Mouse (Mus musculus) lung, postnatal 14 days (tissue): ENCODE data around the gene Slc50a1.
A peak's percentile ranks its signal among the peaks of the same experiment; 100 is the strongest.

Experiments used
- DNase-seq: peaks from one replicate; pipeline ENCODE4 v3.0.0; 2021

Slc50a1 gene

GRCm38 (mm10) chr3:89270051-89270755 lies at the start of gene Slc50a1:
Gene Slc50a1, minus strand, starts transcription at chr3:89270570.
- DNase-seq: peak; percentile 91

- no peak for DNase-seq
These were observed 49.4 kb upstream of the Slc50a1 start for GRCm38 (mm10) chr3:89319591-89320350.

DNA sequence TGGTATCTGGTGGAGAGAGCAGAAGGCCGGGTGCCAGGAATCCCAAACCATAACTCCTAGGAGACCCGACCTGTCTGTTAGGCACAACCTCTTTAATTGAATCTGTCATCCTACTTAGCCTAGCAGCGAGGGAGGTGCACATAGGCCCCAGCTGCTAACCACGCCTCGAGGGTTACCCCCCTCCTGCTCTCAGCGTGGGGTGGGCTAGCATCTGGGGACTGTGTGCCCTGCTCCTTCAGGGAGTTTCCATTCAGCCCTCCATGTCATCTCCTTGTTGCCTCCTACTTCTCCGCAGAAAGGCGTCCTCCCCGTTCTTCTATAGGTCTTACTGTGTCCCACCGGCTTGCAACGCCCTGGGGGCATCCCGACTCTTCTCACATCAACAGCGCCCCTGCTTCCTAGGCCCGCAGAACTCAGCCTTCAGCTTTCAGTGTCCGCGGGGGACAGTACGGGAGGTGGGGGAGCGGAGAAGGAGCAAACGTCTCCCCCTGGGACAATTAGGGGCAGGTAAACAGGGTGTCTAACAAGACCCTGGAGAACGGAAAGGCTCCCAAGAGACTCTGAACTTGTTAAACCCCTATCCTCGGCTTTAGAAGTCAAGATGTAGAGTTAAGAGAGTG lies 48.7 kb upstream of the Slc50a1 start:
- no peak for DNase-seq

DNA sequence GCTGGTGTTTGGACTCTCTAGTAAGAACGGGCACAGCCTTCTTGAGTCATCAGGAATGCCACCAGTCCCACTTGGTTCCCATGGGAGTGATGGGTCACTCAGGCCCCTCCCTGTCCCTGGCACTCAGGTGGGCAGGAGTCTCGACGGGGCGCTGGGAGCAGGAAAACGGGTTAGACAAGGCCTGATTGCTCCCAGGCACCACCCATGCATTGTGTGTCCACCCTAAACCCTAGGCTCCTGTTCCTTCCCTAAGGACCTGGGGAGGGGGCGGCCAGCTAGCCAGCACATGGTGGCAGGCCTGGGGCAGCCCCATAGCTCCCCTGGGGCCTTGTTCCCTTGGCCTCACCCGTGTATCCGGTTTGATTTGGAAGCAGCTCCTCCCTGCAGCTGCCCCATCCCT lies 47.9 kb upstream of the Slc50a1 start:
- DNase-seq: no peak

- no peak for DNase-seq
These were observed 46.9 kb upstream of the Slc50a1 start for GRCm38 (mm10) chr3:89317246-89317645.

DNA sequence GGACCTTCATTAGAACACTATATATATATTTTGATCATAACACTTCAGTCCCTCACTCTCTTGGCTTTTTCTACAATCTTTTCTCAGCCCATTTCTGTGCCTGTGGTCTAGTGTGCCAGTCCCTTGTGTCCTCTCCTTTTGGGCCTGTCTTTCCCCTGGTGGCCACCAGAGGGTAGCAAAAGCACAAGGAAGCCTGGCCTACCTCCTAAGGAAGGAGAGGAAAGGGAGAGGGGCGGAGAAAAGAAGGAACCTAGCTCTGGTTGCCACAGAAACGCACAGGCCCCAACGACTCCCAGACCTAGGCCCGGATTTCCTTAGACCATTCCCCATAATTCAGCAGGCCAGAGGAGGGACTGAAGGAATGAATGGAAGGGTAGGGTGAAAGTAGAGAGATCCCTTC lies 46.5 kb upstream of the Slc50a1 start:
- peak; percentile 90 for DNase-seq

GRCm38 (mm10) chr3:89315930-89316831 lies 45.8 kb upstream of the Slc50a1 start:
- no peak for DNase-seq

- peak; percentile 90 for DNase-seq
These were observed 45.0 kb upstream of the Slc50a1 start for GRCm38 (mm10) chr3:89315195-89315929.

DNA sequence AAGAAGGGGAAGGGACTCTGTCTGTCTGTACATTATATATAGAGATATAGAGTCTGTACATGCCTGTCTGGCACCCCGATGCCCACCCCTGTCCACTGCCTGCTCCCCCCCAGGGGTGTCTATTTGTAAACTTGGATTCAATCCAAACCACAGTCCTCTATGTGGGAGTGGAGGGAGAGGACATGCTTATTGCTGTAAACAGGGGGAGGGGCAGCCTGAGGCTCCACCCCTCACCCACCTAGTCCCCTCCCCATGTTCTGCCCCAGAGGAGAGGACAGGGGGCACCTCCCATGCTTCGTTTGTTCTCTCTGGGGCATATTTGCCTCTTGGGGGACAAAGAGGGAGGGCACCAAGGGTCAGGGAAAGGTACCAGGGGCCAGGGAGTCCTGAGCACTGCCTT lies 44.4 kb upstream of the Slc50a1 start:
- peak; percentile 47 for DNase-seq

- DNase-seq: peak; percentile 56
These were observed 44.0 kb upstream of the Slc50a1 start for GRCm38 (mm10) chr3:89314340-89314739.

DNA sequence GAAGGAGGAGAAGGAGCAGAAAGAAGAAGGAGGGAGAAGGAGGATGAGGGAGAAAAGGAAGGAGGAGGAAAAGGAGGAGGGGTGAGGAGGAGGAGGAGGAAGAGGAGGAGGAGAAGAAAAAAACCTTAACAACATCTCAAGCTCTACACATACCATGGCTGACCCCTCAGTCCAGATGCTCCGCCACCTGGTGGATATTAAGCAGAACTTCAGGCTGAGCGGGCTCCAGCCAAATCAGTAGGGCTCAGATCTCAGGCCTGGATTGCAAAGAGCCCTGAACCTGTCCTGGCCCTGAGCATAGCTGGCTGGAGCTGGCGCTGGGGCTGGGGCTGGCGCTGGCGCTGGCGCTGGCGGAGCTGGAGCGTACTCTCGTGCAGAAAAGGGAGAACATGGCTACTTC lies 37.7 kb upstream of the Slc50a1 start:
- DNase-seq: peak; percentile 78

GRCm38 (mm10) chr3:89305551-89306325 lies 35.4 kb upstream of the Slc50a1 start:
- DNase-seq: no peak

DNA sequence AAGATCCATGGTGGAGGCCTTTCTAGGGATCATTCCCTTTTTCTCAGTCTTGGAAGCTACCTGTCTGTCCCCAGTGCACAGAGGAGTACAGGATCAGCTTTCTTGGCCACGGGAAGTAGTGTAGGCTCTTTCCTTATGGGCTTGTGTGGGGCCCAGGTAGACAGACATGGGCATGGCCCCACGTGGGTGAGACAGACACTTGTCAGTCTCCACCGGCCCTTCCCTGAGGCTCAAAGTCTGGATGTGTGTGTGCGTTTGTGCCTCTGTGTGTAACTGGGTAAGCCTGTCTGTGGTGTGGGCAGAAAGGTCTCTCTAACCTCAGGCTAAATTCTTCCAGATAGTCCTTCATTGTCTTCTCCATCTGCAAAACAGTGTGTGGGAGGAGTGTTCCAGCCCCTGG lies 34.7 kb upstream of the Slc50a1 start:
- DNase-seq: no peak

DNA sequence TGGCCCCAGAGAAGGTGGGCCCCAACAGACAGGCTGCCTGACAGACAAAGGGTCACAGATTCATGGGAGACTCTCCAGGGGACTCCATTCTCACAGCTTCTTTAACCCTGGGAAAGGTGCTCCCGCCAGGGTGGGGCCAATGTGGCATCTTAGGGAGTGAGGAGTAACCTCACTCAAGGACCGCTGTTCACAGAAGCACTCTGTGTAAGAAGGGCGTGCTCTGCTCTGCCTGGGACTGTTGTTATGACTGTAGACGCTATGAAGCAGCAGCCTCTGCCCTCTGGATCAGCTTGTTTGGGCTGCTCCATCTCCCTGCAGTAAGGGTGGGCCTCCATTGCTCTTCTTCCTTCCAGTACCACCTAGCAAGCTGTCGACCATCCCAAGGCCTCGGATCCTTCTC lies 34.1 kb upstream of the Slc50a1 start:
- DNase-seq: no peak

GRCm38 (mm10) chr3:89300514-89300913 lies 30.1 kb upstream of the Slc50a1 start:
- no peak for DNase-seq

DNA sequence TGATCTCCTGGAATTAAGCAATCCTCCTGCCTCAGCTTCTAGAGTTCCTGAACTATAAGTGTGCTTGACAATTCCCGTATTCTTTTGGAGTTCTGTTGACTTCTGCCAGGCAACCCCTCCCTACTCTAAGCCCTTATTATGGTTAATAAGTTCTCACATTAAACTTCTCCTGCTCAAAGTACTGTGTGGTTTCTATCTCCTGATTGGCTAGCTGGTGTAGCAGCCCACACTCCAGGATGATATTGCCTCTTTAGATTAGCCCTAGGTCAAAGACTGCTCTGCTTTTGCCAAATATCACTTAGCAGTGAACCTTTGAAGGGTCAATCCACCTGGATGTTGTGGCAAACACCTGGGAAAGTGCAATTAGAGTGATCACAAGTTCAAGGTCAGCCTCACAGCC lies 29.7 kb upstream of the Slc50a1 start:
- DNase-seq: no peak

DNA sequence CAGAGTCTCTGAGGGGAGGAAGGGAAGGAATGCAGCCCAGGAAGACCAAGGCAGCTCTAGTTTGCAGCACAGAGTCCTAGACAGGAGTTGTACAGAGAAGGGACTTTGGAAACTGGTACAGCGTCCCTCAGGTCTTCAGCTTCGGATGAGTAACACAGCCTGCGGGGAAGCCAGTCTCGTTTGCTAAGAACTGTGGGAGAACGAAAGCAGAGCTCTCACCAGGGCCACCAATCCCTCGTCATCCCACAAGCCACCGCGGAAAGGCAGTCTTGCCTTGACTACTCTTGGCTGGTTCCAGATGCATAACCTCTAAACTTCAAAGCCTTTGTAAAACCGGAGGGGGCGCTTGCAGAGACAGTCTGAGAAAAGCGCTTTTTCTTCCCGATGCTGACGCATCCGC lies 29.1 kb upstream of the Slc50a1 start:
- peak; percentile 25 for DNase-seq

GRCm38 (mm10) chr3:89298908-89299307 lies 28.5 kb upstream of the Slc50a1 start:
- no peak for DNase-seq

- DNase-seq: no peak
These were observed 26.5 kb upstream of the Slc50a1 start for GRCm38 (mm10) chr3:89296761-89297396.

DNA sequence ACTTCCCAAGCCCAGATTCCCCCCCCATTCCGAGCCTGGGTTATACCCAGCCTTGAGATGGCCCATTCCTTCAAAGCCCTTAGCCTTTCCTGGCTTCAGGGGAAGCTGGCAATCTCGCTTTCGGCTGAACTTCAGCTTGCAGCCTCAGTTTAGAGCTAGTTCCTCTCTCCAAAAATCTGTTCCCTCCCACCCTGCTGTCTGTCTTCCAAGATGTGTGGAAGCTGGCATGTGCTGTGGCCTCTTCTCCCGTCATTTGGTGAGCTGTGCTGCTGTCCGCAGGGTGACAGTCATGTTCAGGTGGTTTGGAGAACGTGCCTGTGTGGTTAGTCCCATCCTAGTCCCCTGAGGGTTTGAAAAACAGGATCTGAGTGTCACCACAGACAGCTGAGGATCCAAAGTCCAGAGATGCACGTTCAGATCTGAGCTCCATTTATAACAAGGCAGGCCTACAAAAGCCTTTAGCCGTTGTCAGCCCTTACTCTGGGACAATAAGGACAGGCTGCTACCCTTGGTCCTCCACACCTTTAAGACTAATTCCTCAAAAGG lies 25.4 kb upstream of the Slc50a1 start:
- no peak for DNase-seq

DNA sequence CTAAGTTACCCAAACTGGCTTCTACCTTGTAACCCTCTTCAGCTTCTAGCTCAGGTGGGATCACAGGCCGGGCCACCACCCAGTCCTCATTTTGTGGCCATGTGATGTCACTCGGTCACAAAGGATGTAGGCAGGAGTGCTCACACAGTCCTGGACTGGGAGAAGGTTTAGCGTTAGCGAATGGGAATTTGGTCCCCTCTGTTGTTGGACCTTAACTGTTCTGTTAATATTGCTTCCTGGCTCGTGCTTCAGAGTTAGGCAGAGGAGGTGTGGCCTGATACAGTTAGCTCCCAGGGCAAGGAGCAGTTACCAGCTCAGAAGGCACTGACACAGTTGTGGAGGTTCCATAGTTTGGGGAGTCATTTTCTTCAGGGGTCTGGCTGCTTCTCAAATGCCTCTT lies 23.8 kb upstream of the Slc50a1 start:
- no peak for DNase-seq
